Mouse (Mus musculus) liver, postnatal 0 days (tissue): ENCODE results near the gene Atg4a.

Experiments used
- CTCF ChIP-seq: sonication (generic); IDR thresholded peaks from 2 replicates; pipeline ENCODE4 v1.5.1; 2016; ENCODE audit warnings: antibody characterized with exemption, low read depth
- EP300 ChIP-seq: IDR thresholded peaks from 2 replicates; pipeline ENCODE4 v1.6.1; 2016; ENCODE audit warnings: antibody characterized with exemption, low read depth, mild to moderate bottlenecking

DNA sequence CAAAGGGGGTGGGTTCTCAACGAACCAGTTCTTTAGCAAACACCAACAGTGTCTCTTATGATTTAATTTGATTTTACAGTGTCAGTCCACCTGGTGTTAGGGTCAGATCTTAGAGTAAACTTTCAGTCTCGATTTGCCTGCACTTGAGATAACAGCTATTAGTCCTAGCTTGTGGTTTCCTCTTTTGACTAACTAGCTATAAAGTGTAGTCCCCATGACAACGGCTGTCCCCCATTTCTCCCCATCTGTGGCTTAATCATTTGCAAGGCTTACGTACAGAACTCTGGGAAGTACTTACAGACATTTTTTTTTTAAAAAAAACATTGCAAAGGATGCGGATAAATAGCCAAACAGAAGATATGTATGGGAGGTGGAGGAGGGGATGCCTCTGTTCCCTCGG is 28.1 kb downstream of the Atg4a start:
- TF ChIP-seq CTCF (no peak), EP300 (no peak)
